Mouse (Mus musculus) common myeloid progenitor, adult 5-6 weeks (primary cell): ENCODE measurements around the gene Il1f6. TPM values are rescaled to one million over a fixed set of nuclear protein-coding genes. Genes with fewer than 3 reads are reported as not detected.
"Not testable (repeated sequence)": the region's sequence is repeated elsewhere in the genome, so short reads cannot be mapped to it uniquely, and the experiment has no call there.

Experiments
- ATAC-seq: replicated peaks from 2 replicates; pipeline ENCODE4 v1.8.0; 2016; ENCODE audit warnings: low read depth, mild to moderate bottlenecking, moderate TSS enrichment, inconsistent platforms; ENCODE audit not compliant: poor library complexity, severe bottlenecking
- total RNA-seq: library from RNA; stranded (forward); fragments of 200-1000, 187-1606 nt; gene quantifications from 2 replicates; pipeline ENCODE4 v1.2.3, GENCODE M21; 2017

Il1f6 gene
- not detected in 2 replicates for total RNA-seq

- ATAC-seq = no peak
These were observed at the start of gene Il1f6 for GRCm38 (mm10) chr2:24215118-24215517. Gene Il1f6, plus strand, starts transcription at chr2:24215418.

GRCm38 (mm10) chr2:24181683-24182331 is 33.4 kb upstream of the Il1f6 start:
- peak; percentile 93 for ATAC-seq

- ATAC-seq = peak; percentile 53; the same call in 1 of the 2 replicates
These were observed 32.6 kb upstream of the Il1f6 start for GRCm38 (mm10) chr2:24182423-24183147.

- ATAC-seq = not testable (repeated sequence)
These were observed 31.1 kb upstream of the Il1f6 start for GRCm38 (mm10) chr2:24184092-24184491.

- ATAC-seq = no peak
These were observed 29.0 kb upstream of the Il1f6 start, which contains the start of gene Il1f9 for GRCm38 (mm10) chr2:24186176-24186575. Gene Il1f9, plus strand, starts transcription at chr2:24186476.

GRCm38 (mm10) chr2:24187585-24187984 is 27.6 kb upstream of the Il1f6 start:
- peak; percentile 65 for ATAC-seq

- peak; percentile 68; the same call in 1 of the 2 replicates for ATAC-seq
These were observed 27.0 kb upstream of the Il1f6 start for GRCm38 (mm10) chr2:24188189-24188588.

GRCm38 (mm10) chr2:24227191-24227590 is 12.0 kb downstream of the Il1f6 start:
- ATAC-seq = no peak

- no peak for ATAC-seq
These were observed 52.3 kb downstream of the Il1f6 start for GRCm38 (mm10) chr2:24267503-24267902.

GRCm38 (mm10) chr2:24273619-24274018 is 58.4 kb downstream of the Il1f6 start:
- no peak for ATAC-seq

GRCm38 (mm10) chr2:24275146-24275545 is 59.9 kb downstream of the Il1f6 start:
- ATAC-seq = no peak

Other genes starting within 250 kb of the Il1f6 start
- gene Hnmt, start 166.0 kb upstream of the Il1f6 start, total RNA-seq = 13.0 and 35.1 TPM in 2 replicates
- gene Tbpl2, start 118.8 kb upstream of the Il1f6 start, total RNA-seq = not detected in 2 replicates
- gene Il1f8, start 62.3 kb upstream of the Il1f6 start, total RNA-seq = not detected in 2 replicates
- gene Il1f9, start 28.9 kb upstream of the Il1f6 start, total RNA-seq = 0.24 and 0.50 TPM in 2 replicates
- gene Il1f5, start 61.5 kb downstream of the Il1f6 start, total RNA-seq = not detected in 2 replicates
- gene Il1f10, start 75.8 kb downstream of the Il1f6 start, total RNA-seq = not detected in 2 replicates
- gene Il1rn, start 121.4 kb downstream of the Il1f6 start, total RNA-seq = 0.41 TPM in 1 of 2 replicates, not detected in the other
- 58.1 and 59.1 TPM in 2 replicates for gene Psd4, start 152.2 kb downstream of the Il1f6 start, total RNA-seq